In the genomic region with DNA sequence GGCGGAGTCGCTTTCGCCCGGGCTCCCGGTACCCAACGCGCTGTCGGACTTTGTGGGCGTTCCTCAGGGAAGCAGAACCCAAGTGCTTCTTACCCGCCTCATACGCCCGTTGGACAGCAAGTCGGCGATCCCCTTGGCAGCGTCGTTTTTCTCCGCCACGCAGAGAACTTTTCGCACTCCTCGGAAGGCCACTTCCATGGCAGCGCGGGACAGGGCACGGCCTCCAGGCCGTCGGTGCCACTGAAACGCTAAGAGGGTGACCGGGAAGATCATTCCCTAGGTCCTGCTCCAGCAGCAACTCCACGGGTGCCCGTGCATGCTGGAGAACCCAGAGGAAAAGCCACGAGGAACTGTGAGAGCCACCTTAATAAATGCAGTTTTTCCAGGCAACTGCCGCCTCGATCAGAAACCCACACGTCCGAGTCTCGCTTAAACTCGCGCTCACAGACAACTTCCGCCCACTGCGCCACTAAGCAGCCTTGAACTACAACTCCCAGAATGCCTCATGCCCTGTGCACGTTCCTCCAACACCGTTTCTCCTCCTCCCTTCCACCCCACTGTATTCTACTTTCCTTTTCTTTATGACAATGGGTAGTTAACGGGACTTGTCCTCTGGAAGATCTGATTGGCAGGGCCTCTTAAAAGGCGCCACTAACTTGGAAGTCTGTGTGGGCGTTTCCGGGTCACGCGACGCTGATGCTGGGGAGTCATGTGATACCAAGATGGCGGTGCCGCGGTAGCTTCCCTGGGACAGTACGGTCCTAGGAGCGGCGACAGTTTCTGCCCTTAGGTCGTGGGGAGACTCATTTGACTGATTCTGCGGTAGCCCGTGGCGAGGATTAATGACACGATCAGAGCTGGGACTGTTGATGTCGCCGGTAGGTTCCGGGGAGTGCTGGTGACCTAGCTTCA, we compare ENCODE assay signal across 8 mouse cellular contexts. TPM values are rescaled to one million over a fixed set of nuclear protein-coding genes. Genes with fewer than 3 reads are reported as not detected.
A peak's percentile ranks its signal among the peaks of the same experiment; 100 is the strongest.
DNase-seq lines count a peak whose midpoint lies in the region; ATAC-seq and TF ChIP-seq lines count a peak whose summit lies in the region.

A gene (minus strand): TSS at position 537 of the 912 bp plus-strand sequence.
A gene (plus strand): TSS at position 696 of the 912 bp plus-strand sequence.

- no peaks in the 10 kb centered on the region for H3K9me3 ChIP-seq in E14TG2a.4 (ENCODE audit: low read length)
- no peaks in the 10 kb centered on the region for H3K9me3 ChIP-seq in forebrain, embryonic 12.5 days
- no peaks in the 10 kb centered on the region for H3K9me3 ChIP-seq in heart, postnatal 0 days (replicated peaks; ENCODE audit: control insufficient read depth, low read length)
- no peaks in the 10 kb centered on the region for H3K9me3 ChIP-seq in liver, embryonic 16.5 days (replicated peaks; ENCODE audit: control insufficient read depth, low read length)
- H3K9me3 ChIP-seq in neural tube, embryonic 13.5 days = no peaks in the 10 kb centered on the region

- peak; percentile 97 for ATAC-seq in forebrain, embryonic 12.5 days (ENCODE audit: low FRiP score)
- peak; percentile 95 for ATAC-seq in heart, postnatal 0 days (ENCODE audit: insufficient read depth, low read depth)
- peak; percentile 92 for ATAC-seq in liver, embryonic 16.5 days (ENCODE audit: low read depth)
- ATAC-seq in neural tube, embryonic 13.5 days (ENCODE audit: low read depth) = peak; percentile 99

- H3K4me1 ChIP-seq in E14TG2a.4 (replicated peaks; ENCODE audit: low read depth, low read length) = peaks cover 63% of the 10 kb centered on the region
- H3K4me1 ChIP-seq in forebrain, embryonic 12.5 days = peaks cover 67% of the 10 kb centered on the region
- H3K4me1 ChIP-seq in heart, postnatal 0 days (ENCODE audit: control insufficient read depth, insufficient read depth) = peaks cover 53% of the 10 kb centered on the region
- peaks cover 55% of the 10 kb centered on the region for H3K4me1 ChIP-seq in liver, embryonic 16.5 days (ENCODE audit: control insufficient read depth, low read depth, low read length)
- peaks cover 74% of the 10 kb centered on the region for H3K4me1 ChIP-seq in neural tube, embryonic 13.5 days (replicated peaks)
- H3K4me1 ChIP-seq in testis, adult 2 months (ENCODE audit: control insufficient read depth, insufficient read depth, low read length) = peaks cover 15% of the 10 kb centered on the region

- peak; percentile 86 for DNase-seq in c-Kit-positive CD71-positive TER-119-positive erythroid progenitor cells, embryonic 14.5 days (ENCODE audit: low spot score)
- peak; percentile 99 for DNase-seq in heart, postnatal 0 days (ENCODE audit: low spot score)
- DNase-seq in kidney, postnatal 4 days = peak; percentile 85 to 90

- peak; percentile 75 for TF ChIP-seq POLR2A in testis, adult 2 months (IDR thresholded peaks at IDR 0.05; ENCODE audit: control insufficient read depth, low read depth, low read length)

- peaks cover 50% of the 10 kb centered on the region for H3K36me3 ChIP-seq in E14TG2a.4 (ENCODE audit: insufficient read depth, low read length)
- H3K36me3 ChIP-seq in forebrain, embryonic 12.5 days (replicated peaks) = peaks cover 33% of the 10 kb centered on the region
- 0 out of 2 replicates have a peak, but pooled peaks cover 8% of the 10 kb centered on the region for H3K36me3 ChIP-seq in heart, postnatal 0 days (replicated peaks; ENCODE audit: control insufficient read depth, insufficient read depth, low read length)
- H3K36me3 ChIP-seq in liver, embryonic 16.5 days (ENCODE audit: control insufficient read depth, insufficient read depth) = no peaks in the 10 kb centered on the region
- peaks cover 30% of the 10 kb centered on the region for H3K36me3 ChIP-seq in neural tube, embryonic 13.5 days
- H3K36me3 ChIP-seq in testis, adult 2 months (ENCODE audit: control insufficient read depth, insufficient read depth, low read length) = peaks cover 2% of the 10 kb centered on the region

- H3K4me2 ChIP-seq in forebrain, embryonic 12.5 days = peak within 1 kb of the TSS; percentile 87
- H3K4me2 ChIP-seq in heart, postnatal 0 days (ENCODE audit: low read depth, low read length) = peak within 1 kb of the TSS; percentile 82
- peak within 1 kb of the TSS; percentile 75 for H3K4me2 ChIP-seq in liver, embryonic 16.5 days (ENCODE audit: low read depth, low read length)
- H3K4me2 ChIP-seq in neural tube, embryonic 13.5 days = peak within 1 kb of the TSS; percentile 92

- peak within 1 kb of the TSS; percentile 98 for H3K4me3 ChIP-seq in E14TG2a.4 (replicated peaks; ENCODE audit: low read length)
- H3K4me3 ChIP-seq in forebrain, embryonic 12.5 days (replicated peaks) = peak within 1 kb of the TSS; percentile 87
- peak within 1 kb of the TSS; percentile 60 for H3K4me3 ChIP-seq in heart, postnatal 0 days (ENCODE audit: low read depth, low read length)
- H3K4me3 ChIP-seq in liver, embryonic 16.5 days (ENCODE audit: low read depth, low read length) = peak within 1 kb of the TSS; percentile 89
- peak within 1 kb of the TSS; percentile 87 for H3K4me3 ChIP-seq in neural tube, embryonic 13.5 days
- peak within 1 kb of the TSS; percentile 97 for H3K4me3 ChIP-seq in testis, adult 2 months (ENCODE audit: control insufficient read depth, low read depth, low read length)

- WGBS in forebrain, embryonic 12.5 days = under 1% methylated on average over 62 of the region's 62 CpGs
- under 1% methylated on average over 62 of the region's 62 CpGs for WGBS in heart, postnatal 0 days
- under 1% methylated on average over 62 of the region's 62 CpGs for WGBS in liver, embryonic 16.5 days (ENCODE audit: insufficient replicate concordance)
- WGBS in neural tube, embryonic 13.5 days = under 1% methylated on average over 62 of the region's 62 CpGs

- peak within 1 kb of the TSS; percentile 73 for H3K27ac ChIP-seq in forebrain, embryonic 12.5 days
- peak within 1 kb of the TSS; percentile 80 for H3K27ac ChIP-seq in heart, postnatal 0 days (ENCODE audit: low read depth)
- peak within 1 kb of the TSS; percentile 91 for H3K27ac ChIP-seq in liver, embryonic 16.5 days (ENCODE audit: low read length)
- H3K27ac ChIP-seq in neural tube, embryonic 13.5 days (replicated peaks) = peak within 1 kb of the TSS; percentile 75
- H3K27ac ChIP-seq in testis, adult 2 months (ENCODE audit: control insufficient read depth, insufficient read depth, low read depth, low read length) = peak within 1 kb of the TSS; percentile 97

- H3K9ac ChIP-seq in forebrain, embryonic 12.5 days = peak within 1 kb of the TSS; percentile 75
- peak within 1 kb of the TSS; percentile 59 for H3K9ac ChIP-seq in heart, postnatal 0 days (replicated peaks; ENCODE audit: low read depth, low read length)
- peak within 1 kb of the TSS; percentile 87 for H3K9ac ChIP-seq in liver, embryonic 16.5 days (ENCODE audit: low read depth, low read length)
- peak within 1 kb of the TSS; percentile 82 for H3K9ac ChIP-seq in neural tube, embryonic 13.5 days

- no peak for TF ChIP-seq EP300 in heart, postnatal 0 days (IDR thresholded peaks at IDR 0.05; ENCODE audit: low read depth)

- H3K27me3 ChIP-seq in E14TG2a.4 (ENCODE audit: insufficient read depth, low read length) = no peaks in the 10 kb centered on the region
- H3K27me3 ChIP-seq in forebrain, embryonic 12.5 days = no peaks in the 10 kb centered on the region
- H3K27me3 ChIP-seq in heart, postnatal 0 days (ENCODE audit: control insufficient read depth, insufficient read depth, low read length) = no peaks in the 10 kb centered on the region
- H3K27me3 ChIP-seq in liver, embryonic 16.5 days (ENCODE audit: control insufficient read depth, insufficient read depth, low read depth, low read length) = no peaks in the 10 kb centered on the region
- H3K27me3 ChIP-seq in neural tube, embryonic 13.5 days = no peaks in the 10 kb centered on the region
- H3K27me3 ChIP-seq in testis, adult 2 months (ENCODE audit: control insufficient read depth, insufficient read depth, low read length) = no peaks in the 10 kb centered on the region

- TF ChIP-seq CTCF in E14TG2a.4 (conservative IDR thresholded peaks at IDR 0.05; ENCODE audit: low read length) = no peak
- no peak for TF ChIP-seq CTCF in heart, postnatal 0 days (IDR thresholded peaks at IDR 0.05; ENCODE audit: low read depth)
- peak; percentile 19; the same call in 1 of the 2 replicates for TF ChIP-seq CTCF in testis, adult 2 months (IDR thresholded peaks at IDR 0.05; ENCODE audit: control insufficient read depth, insufficient read depth, insufficient replicate concordance, low read depth, low read length)

RNA-seq across cellular contexts. Expression of the first gene that starts in this region (rescaled TPM):
- polyA plus RNA-seq in forebrain, embryonic 12.5 days (2016; fragmentation: Nextera tagmentation; extraction: Ambion mirVana) = 20.5 and 21.1 TPM in 2 replicates
- 7.3 and 8.8 TPM in 2 replicates for total RNA-seq in heart, postnatal 0 days (2014; rRNA removed; ENCODE audit: low replicate concordance)
- polyA plus RNA-seq in heart, postnatal 0 days (2015; fragmentation: Nextera tagmentation; extraction: Ambion mirVana) = 3.8 and 4.4 TPM in 2 replicates
- 5.5 and 6.2 TPM in 2 replicates for polyA plus RNA-seq in liver, embryonic 16.5 days (2015; fragmentation: Nextera tagmentation; extraction: Ambion mirVana)
- 8.5 and 10.0 TPM in 2 replicates for polyA plus RNA-seq in neural tube, embryonic 13.5 days (2015; fragmentation: Nextera tagmentation; extraction: Ambion mirVana)
- 14.4 and 14.8 TPM in 2 replicates for polyA plus RNA-seq in testis, adult 2 months (2012; rRNA removed)

RNA-seq across cellular contexts. Expression of the second gene that starts in this region (rescaled TPM):
- 11.0 and 11.5 TPM in 2 replicates for polyA plus RNA-seq in forebrain, embryonic 12.5 days (2016; fragmentation: Nextera tagmentation; extraction: Ambion mirVana)
- total RNA-seq in heart, postnatal 0 days (2014; rRNA removed; ENCODE audit: low replicate concordance) = 7.6 and 8.2 TPM in 2 replicates
- 2.0 and 2.1 TPM in 2 replicates for polyA plus RNA-seq in heart, postnatal 0 days (2015; fragmentation: Nextera tagmentation; extraction: Ambion mirVana)
- 3.3 and 3.6 TPM in 2 replicates for polyA plus RNA-seq in liver, embryonic 16.5 days (2015; fragmentation: Nextera tagmentation; extraction: Ambion mirVana)
- 6.1 and 6.5 TPM in 2 replicates for polyA plus RNA-seq in neural tube, embryonic 13.5 days (2015; fragmentation: Nextera tagmentation; extraction: Ambion mirVana)
- 4.5 and 4.6 TPM in 2 replicates for polyA plus RNA-seq in testis, adult 2 months (2012; rRNA removed)

Comparison
In these comparisons a context has a peak if more than half of its experiments do, and no peak if none do; other contexts are left out.
1. Peak in every context shown above with its lines: DNase-seq, ATAC-seq, H3K4me3 ChIP-seq and H3K27ac ChIP-seq.